Mouse (Mus musculus) brain, embryonic 14.5 days (tissue): Measurements from ENCODE around the gene Lrrc75a.
A peak's percentile ranks its signal among the peaks of the same experiment; 100 is the strongest.

Source experiments
- CTCF ChIP-seq: fragments of 200-500 bp; IDR thresholded peaks from 2 replicates; pipeline ENCODE4 v1.5.1; 2012; ENCODE audit warnings: inconsistent platforms, mild to moderate bottlenecking, moderate library complexity, borderline replicate concordance; ENCODE audit not compliant: insufficient read depth, insufficient read length; ENCODE audit errors: extremely low read depth
- POLR2A ChIP-seq: fragments of 200-500 bp; IDR thresholded peaks from 2 replicates; pipeline ENCODE4 v1.6.1; 2012; ENCODE audit warnings: mild to moderate bottlenecking, inconsistent platforms, borderline replicate concordance; ENCODE audit not compliant: poor library complexity, insufficient read depth, insufficient read length, severe bottlenecking; ENCODE audit errors: extremely low read depth

DNA sequence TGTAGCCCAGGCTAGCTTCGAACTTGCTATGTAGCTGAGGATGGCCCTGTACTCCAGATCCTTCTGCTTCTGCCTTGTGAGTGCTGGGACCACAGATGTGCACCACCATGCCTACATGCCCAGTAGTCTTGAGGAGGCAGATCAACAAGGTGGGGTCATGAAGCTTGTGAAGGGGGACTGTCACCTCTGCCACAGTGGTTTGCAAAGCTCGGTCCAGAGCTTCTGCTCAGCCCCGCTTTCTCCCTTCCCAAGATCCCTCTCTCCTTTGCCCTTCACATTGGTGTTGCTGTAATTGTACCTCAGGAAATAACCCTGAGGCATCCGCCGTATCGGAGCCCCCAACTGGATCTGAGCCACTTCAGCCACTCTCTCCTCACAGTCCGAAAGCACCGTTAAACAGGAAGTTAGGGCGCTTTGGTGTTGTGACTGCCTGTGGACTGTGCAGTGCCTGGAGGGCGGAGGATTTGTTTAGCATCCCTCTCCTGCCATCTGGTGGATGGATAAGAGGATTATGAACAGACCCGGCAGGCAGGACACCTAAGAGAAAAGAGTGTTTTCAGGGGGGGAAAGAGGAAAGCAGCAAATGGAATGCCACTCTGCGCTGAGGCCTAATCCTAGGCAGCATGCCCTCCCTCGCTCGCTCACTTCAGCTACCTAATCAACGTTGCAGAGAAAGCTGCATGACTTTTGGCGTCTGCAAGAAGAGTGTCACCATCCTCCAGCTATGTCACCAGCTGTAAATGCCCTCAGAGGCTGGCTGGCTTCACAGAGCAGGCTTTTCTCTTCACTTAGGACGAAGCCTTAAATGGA is 27.4 kb upstream of the Lrrc75a start:
- TF ChIP-seq CTCF (peak; percentile 79), POLR2A (no peak)
